Mouse (Mus musculus): ENCODE results near the gene Ubxn10. TPM values are rescaled to one million over a fixed set of nuclear protein-coding genes. Genes with fewer than 3 reads are reported as not detected.

Gene Ubxn10
- polyA plus RNA-seq, 1 experiment from 2014 or later: 3.9 TPM

- no peaks in the 10 kb centered on the region for H3K27me3 ChIP-seq (ENCODE audit: control insufficient read depth, insufficient read depth, low read length)
- H3K9ac ChIP-seq (replicated peaks; ENCODE audit: low read length): no peak overlapping the region
- H3K36me3 ChIP-seq (ENCODE audit: control insufficient read depth, insufficient read depth, low read length): no peaks in the 10 kb centered on the region
- ATAC-seq (ENCODE audit: low FRiP score, low TSS enrichment) (no peak), DNase-seq (no peak)
- H3K4me2 ChIP-seq (ENCODE audit: low read length): no peak overlapping the region
- 88% methylated on average over 9 of the region's 9 CpGs for WGBS
- no peaks in the 10 kb centered on the region for H3K4me1 ChIP-seq (ENCODE audit: control insufficient read depth, insufficient read depth, low read length)
- no peaks in the 10 kb centered on the region for H3K9me3 ChIP-seq (ENCODE audit: control insufficient read depth, low read length)
- no peak overlapping the region for H3K27ac ChIP-seq (replicated peaks; ENCODE audit: low read depth, low read length)
- H3K4me3 ChIP-seq (replicated peaks; ENCODE audit: low read depth, low read length): no peak overlapping the region
Measured at GRCm38 (mm10) chr4:138762266-138762665, 25.3 kb upstream of the Ubxn10 start.

GRCm38 (mm10) chr4:138757416-138757815, 20.4 kb upstream of the Ubxn10 start, which contains the start of gene Pla2g2f:
Gene Pla2g2f, minus strand, starts transcription at chr4:138757626.
- no peak for DNase-seq
- H3K4me2 ChIP-seq (ENCODE audit: low read length): no peak within 1 kb of the TSS
- ATAC-seq (ENCODE audit: low FRiP score, low TSS enrichment): no peak
- 51% methylated on average over 8 of the region's 8 CpGs for WGBS
- no peaks in the 10 kb centered on the region for H3K36me3 ChIP-seq (ENCODE audit: control insufficient read depth, insufficient read depth, low read length)
- no peaks in the 10 kb centered on the region for H3K9me3 ChIP-seq (ENCODE audit: control insufficient read depth, low read length)
- H3K27me3 ChIP-seq (ENCODE audit: control insufficient read depth, insufficient read depth, low read length): no peaks in the 10 kb centered on the region
- no peak within 1 kb of the TSS for H3K4me3 ChIP-seq (replicated peaks; ENCODE audit: low read depth, low read length)
- no peaks in the 10 kb centered on the region for H3K4me1 ChIP-seq (ENCODE audit: control insufficient read depth, insufficient read depth, low read length)
- H3K9ac ChIP-seq (replicated peaks; ENCODE audit: low read length): no peak within 1 kb of the TSS
- H3K27ac ChIP-seq (replicated peaks; ENCODE audit: low read depth, low read length): no peak within 1 kb of the TSS

- H3K36me3 ChIP-seq (ENCODE audit: control insufficient read depth, insufficient read depth, low read length): no peaks in the 10 kb centered on the region
- 78% methylated on average over 11 of the region's 11 CpGs for WGBS
- no peaks in the 10 kb centered on the region for H3K27me3 ChIP-seq (ENCODE audit: control insufficient read depth, insufficient read depth, low read length)
- H3K27ac ChIP-seq (replicated peaks; ENCODE audit: low read depth, low read length): no peak overlapping the region
- ATAC-seq (ENCODE audit: low FRiP score, low TSS enrichment): no peak
- H3K4me3 ChIP-seq (replicated peaks; ENCODE audit: low read depth, low read length): no peak overlapping the region
- DNase-seq: peak; percentile 12
- H3K4me2 ChIP-seq (ENCODE audit: low read length): no peak overlapping the region
- no peaks in the 10 kb centered on the region for H3K9me3 ChIP-seq (ENCODE audit: control insufficient read depth, low read length)
- H3K4me1 ChIP-seq (ENCODE audit: control insufficient read depth, insufficient read depth, low read length): no peaks in the 10 kb centered on the region
- H3K9ac ChIP-seq (replicated peaks; ENCODE audit: low read length): no peak overlapping the region; the same call in 1 of the 2 replicates
Measured at GRCm38 (mm10) chr4:138755983-138756382, 19.0 kb upstream of the Ubxn10 start.

- Histone ChIP-seq H3K4me3 (replicated peaks; ENCODE audit: low read depth, low read length) (no peak overlapping the region), H3K4me1 (ENCODE audit: control insufficient read depth, insufficient read depth, low read length) (no peaks in the 10 kb centered on the region), H3K9ac (replicated peaks; ENCODE audit: low read length) (no peak overlapping the region; the same call in 1 of the 2 replicates), H3K36me3 (ENCODE audit: control insufficient read depth, insufficient read depth, low read length) (no peaks in the 10 kb centered on the region), H3K27ac (replicated peaks; ENCODE audit: low read depth, low read length) (0 out of 2 replicates have a peak overlapping the region, but pooled peaks have one; percentile 5), H3K9me3 (ENCODE audit: control insufficient read depth, low read length) (no peaks in the 10 kb centered on the region), H3K27me3 (ENCODE audit: control insufficient read depth, insufficient read depth, low read length) (no peaks in the 10 kb centered on the region), H3K4me2 (ENCODE audit: low read length) (no peak overlapping the region)
- no peak for ATAC-seq (ENCODE audit: low FRiP score, low TSS enrichment)
- 43% methylated on average over 4 of the region's 4 CpGs for WGBS
- DNase-seq: peak; percentile 23
Measured at GRCm38 (mm10) chr4:138755439-138755838, 18.5 kb upstream of the Ubxn10 start.

- Histone ChIP-seq H3K9me3 (ENCODE audit: control insufficient read depth, low read length) (no peaks in the 10 kb centered on the region), H3K27me3 (ENCODE audit: control insufficient read depth, insufficient read depth, low read length) (no peaks in the 10 kb centered on the region), H3K36me3 (ENCODE audit: control insufficient read depth, insufficient read depth, low read length) (no peaks in the 10 kb centered on the region), H3K9ac (replicated peaks; ENCODE audit: low read length) (no peak overlapping the region), H3K27ac (replicated peaks; ENCODE audit: low read depth, low read length) (no peak overlapping the region), H3K4me3 (replicated peaks; ENCODE audit: low read depth, low read length) (no peak overlapping the region), H3K4me1 (ENCODE audit: control insufficient read depth, insufficient read depth, low read length) (no peaks in the 10 kb centered on the region), H3K4me2 (ENCODE audit: low read length) (no peak overlapping the region)
- 91% methylated on average over 9 of the region's 9 CpGs for WGBS
- ATAC-seq (ENCODE audit: low FRiP score, low TSS enrichment) (no peak), DNase-seq (no peak)
Measured at GRCm38 (mm10) chr4:138754432-138754831, 17.5 kb upstream of the Ubxn10 start.

GRCm38 (mm10) chr4:138753608-138754007, 16.6 kb upstream of the Ubxn10 start:
- H3K4me3 ChIP-seq (replicated peaks; ENCODE audit: low read depth, low read length): no peak overlapping the region
- H3K4me2 ChIP-seq (ENCODE audit: low read length): no peak overlapping the region
- no peak for DNase-seq
- no peaks in the 10 kb centered on the region for H3K36me3 ChIP-seq (ENCODE audit: control insufficient read depth, insufficient read depth, low read length)
- H3K9me3 ChIP-seq (ENCODE audit: control insufficient read depth, low read length): no peaks in the 10 kb centered on the region
- ATAC-seq (ENCODE audit: low FRiP score, low TSS enrichment): no peak
- no peak overlapping the region for H3K9ac ChIP-seq (replicated peaks; ENCODE audit: low read length)
- 84% methylated on average over 3 of the region's 3 CpGs for WGBS
- H3K27ac ChIP-seq (replicated peaks; ENCODE audit: low read depth, low read length): no peak overlapping the region
- no peaks in the 10 kb centered on the region for H3K27me3 ChIP-seq (ENCODE audit: control insufficient read depth, insufficient read depth, low read length)
- H3K4me1 ChIP-seq (ENCODE audit: control insufficient read depth, insufficient read depth, low read length): no peaks in the 10 kb centered on the region

- Histone ChIP-seq H3K4me2 (ENCODE audit: low read length) (no peak overlapping the region), H3K9ac (replicated peaks; ENCODE audit: low read length) (no peak overlapping the region), H3K27me3 (ENCODE audit: control insufficient read depth, insufficient read depth, low read length) (no peaks in the 10 kb centered on the region), H3K4me3 (replicated peaks; ENCODE audit: low read depth, low read length) (no peak overlapping the region), H3K27ac (replicated peaks; ENCODE audit: low read depth, low read length) (no peak overlapping the region), H3K4me1 (ENCODE audit: control insufficient read depth, insufficient read depth, low read length) (no peaks in the 10 kb centered on the region), H3K9me3 (ENCODE audit: control insufficient read depth, low read length) (no peaks in the 10 kb centered on the region), H3K36me3 (ENCODE audit: control insufficient read depth, insufficient read depth, low read length) (no peaks in the 10 kb centered on the region)
- DNase-seq (no peak), ATAC-seq (ENCODE audit: low FRiP score, low TSS enrichment) (no peak)
- 93% methylated on average over 6 of the region's 6 CpGs for WGBS
Measured at GRCm38 (mm10) chr4:138752603-138753002, 15.6 kb upstream of the Ubxn10 start.

GRCm38 (mm10) chr4:138748369-138749072, 11.6 kb upstream of the Ubxn10 start:
- Histone ChIP-seq H3K4me1 (ENCODE audit: control insufficient read depth, insufficient read depth, low read length) (no peaks in the 10 kb centered on the region), H3K27me3 (ENCODE audit: control insufficient read depth, insufficient read depth, low read length) (no peaks in the 10 kb centered on the region), H3K4me3 (replicated peaks; ENCODE audit: low read depth, low read length) (no peak overlapping the region), H3K36me3 (ENCODE audit: control insufficient read depth, insufficient read depth, low read length) (no peaks in the 10 kb centered on the region), H3K9ac (replicated peaks; ENCODE audit: low read length) (no peak overlapping the region), H3K4me2 (ENCODE audit: low read length) (no peak overlapping the region), H3K27ac (replicated peaks; ENCODE audit: low read depth, low read length) (no peak overlapping the region), H3K9me3 (ENCODE audit: control insufficient read depth, low read length) (no peaks in the 10 kb centered on the region)
- ATAC-seq (ENCODE audit: low FRiP score, low TSS enrichment) (peak; percentile 43; the same call in 1 of the 2 replicates), DNase-seq (peak; percentile 83)
- 54% methylated on average over 8 of the region's 8 CpGs for WGBS

GRCm38 (mm10) chr4:138747851-138748250, 10.9 kb upstream of the Ubxn10 start:
- WGBS: 50% methylated on average over 10 of the region's 10 CpGs
- peak; percentile 62 for ATAC-seq (ENCODE audit: low FRiP score, low TSS enrichment)
- H3K27ac ChIP-seq (replicated peaks; ENCODE audit: low read depth, low read length): no peak overlapping the region

More at GRCm38 (mm10) chr4:138747851-138748250, 10.9 kb upstream of the Ubxn10 start:
- no peaks in the 10 kb centered on the region for H3K4me1 ChIP-seq (ENCODE audit: control insufficient read depth, insufficient read depth, low read length)
- H3K36me3 ChIP-seq (ENCODE audit: control insufficient read depth, insufficient read depth, low read length): no peaks in the 10 kb centered on the region
- H3K27me3 ChIP-seq (ENCODE audit: control insufficient read depth, insufficient read depth, low read length): no peaks in the 10 kb centered on the region
- no peak overlapping the region for H3K9ac ChIP-seq (replicated peaks; ENCODE audit: low read length)
- no peak overlapping the region for H3K4me3 ChIP-seq (replicated peaks; ENCODE audit: low read depth, low read length)
- H3K4me2 ChIP-seq (ENCODE audit: low read length): no peak overlapping the region
- no peaks in the 10 kb centered on the region for H3K9me3 ChIP-seq (ENCODE audit: control insufficient read depth, low read length)
- peak; percentile 58 for DNase-seq

Measured in midbrain, embryonic 14.5 days (tissue).